Mouse (Mus musculus) pancreas, adult 10 weeks (tissue): ENCODE data around the gene Mfap2. TPM values are rescaled to one million over a fixed set of nuclear protein-coding genes. Genes with fewer than 3 reads are reported as not detected.

Source experiments
- polyA plus RNA-seq: library from polyadenylated mRNA; stranded (reverse); fragments of 350-450 nt; fragmentation: Illumina TruSeq; extraction: RNeasy Lipid Tissue Mini Kit (QIAGEN cat#74804); gene quantifications from one replicate; pipeline ENCODE4 v1.2.3, GENCODE M21; 2015; ENCODE audit warnings: low read depth, low replicate concordance; ENCODE audit not compliant: insufficient read depth

Mfap2 gene
- polyA plus RNA-seq: 9.6 TPM

DNA sequence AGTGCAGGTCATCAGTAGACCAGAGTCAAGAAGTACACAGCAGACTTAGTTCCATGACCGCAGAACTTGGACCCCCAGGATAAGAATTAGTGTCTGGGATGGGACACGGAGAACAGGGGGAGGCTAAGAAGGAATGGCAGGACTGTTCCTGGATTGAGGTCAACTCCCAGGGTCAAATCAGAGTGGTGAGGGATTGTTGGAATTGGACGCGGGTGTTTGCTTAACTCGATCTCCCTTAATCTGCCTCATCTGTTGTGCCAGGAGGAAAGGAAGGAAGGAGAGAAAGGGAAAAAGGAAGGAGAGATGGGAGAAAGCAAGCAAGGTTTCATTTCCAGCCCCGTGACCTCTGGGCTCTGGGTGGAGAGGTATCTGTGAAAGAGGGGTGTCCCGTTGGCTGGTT is at the start of gene Mfap2:
Mfap2 (plus strand) TSS at position 301 of the 400 bp plus-strand sequence.

DNA sequence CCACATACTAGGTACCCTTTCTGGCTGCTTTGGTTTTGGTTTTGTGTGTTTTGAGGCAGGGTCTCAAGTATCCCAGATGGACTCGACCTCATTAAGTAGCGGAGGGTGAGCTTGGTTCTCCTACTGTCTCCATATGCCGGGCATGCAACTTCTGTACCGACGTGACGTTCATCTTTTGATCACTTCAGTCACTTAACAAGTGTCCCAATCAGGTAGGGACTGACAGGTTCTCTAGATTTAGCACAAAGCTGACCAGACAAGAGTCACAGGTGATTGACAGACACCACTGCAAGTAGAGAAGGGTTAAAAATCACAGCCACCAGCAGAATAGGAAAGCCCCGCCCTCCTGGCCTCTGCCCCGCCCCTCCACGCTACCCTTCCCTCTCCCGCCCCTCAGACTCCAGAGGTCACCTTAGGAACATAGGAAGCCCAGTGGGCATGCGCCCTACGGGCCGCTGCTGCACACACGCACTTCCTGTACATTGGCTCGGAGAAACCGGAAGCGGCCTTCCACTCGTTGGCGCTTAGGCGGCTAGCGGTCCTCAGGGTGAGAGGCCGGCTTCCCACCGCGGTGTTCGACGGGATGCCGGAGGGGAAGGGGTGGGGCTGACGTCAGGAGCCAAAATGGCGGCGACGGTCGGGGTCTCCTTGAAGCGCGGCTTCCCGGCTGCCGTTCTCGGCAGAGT is 49.3 kb upstream of the Mfap2 start, which contains the start of gene Sdhb:
Sdhb (plus strand) TSS at position 423 of the 686 bp plus-strand sequence.

DNA sequence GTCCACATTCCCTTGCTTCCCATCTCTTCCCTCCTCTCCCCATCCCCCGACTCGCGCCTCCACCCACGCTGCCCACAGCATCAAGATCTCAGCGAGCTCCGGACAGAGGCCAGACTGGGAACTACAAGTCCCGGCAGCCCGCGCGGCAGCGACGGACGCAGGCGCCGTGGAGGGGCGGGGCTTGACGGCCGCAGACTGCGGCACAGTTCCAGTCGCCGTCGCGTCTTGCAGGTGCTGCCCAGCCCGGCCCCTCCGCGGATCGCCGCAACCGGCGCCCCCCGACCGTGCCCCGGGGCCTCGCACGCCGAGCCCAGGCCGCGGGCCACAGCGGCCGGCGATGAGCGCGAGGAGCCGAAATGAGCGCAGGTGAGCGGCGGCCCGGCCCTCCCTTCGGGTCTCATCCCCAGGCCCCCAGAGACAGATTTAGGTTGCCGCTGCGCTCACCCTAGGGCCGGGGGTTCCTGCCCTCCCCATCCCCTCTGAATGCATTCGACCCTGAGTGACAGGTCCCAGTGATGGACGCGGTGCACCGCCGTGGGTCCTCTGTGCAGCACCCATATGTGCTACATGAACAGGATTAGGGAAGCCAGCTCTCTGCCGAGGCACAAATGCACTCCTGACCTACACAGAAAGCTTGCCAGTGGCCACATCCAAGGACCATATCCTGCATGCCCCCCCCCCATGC is 23.4 kb upstream of the Mfap2 start, which contains the start of gene Atp13a2:
Atp13a2 (plus strand) TSS at position 163 of the 685 bp plus-strand sequence.

DNA sequence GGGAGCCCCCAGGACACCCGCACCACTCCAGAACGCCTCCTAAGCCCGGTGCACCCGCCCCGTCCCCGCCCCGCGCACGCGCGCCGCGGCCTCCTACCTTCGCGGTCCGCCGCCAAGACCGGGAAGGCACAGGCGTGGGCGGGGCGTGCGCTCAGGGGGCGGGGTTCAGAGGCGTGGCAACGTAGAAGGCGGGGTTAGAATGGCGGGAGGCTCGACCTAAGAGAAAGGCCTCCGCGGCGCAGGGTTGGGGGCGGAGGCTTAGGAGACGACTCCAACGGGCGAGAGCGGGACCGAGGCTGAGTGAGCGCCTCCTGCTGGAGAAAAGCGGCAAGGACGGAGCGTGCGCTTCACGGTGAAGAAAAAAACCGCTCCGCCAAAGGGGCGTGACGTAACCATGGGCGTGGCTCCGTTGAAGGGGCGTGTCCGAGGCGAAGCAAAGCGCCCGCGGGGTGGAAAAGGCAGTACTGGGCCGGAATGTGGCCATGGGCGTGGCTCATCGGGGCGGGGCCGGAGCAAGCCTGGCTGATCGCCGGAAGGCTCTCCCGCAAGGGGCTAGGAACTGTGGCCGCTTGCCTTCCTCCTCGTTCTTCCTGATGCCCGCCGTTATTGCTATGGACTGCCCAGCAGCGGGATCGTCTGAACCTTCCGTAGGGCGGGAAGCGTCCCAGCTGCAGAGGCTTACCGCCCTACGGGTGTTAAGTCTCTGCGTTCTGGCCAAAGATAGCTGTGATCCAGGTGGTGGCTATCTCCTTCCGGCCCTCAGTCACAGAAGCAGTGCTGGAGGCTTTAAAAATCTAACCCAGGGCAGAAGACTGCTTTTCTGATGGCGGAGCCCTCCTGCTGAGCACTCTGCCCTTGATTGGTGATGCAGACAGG is 50.4 kb downstream of the Mfap2 start, which contains the start of gene Crocc:
Crocc (minus strand) TSS at position 125 of the 876 bp plus-strand sequence.

Other genes starting within 250 kb of the Mfap2 start
- 1.5 TPM for gene Padi4, start 236.2 kb upstream of the Mfap2 start, polyA plus RNA-seq
- gene Padi3, start 199.8 kb upstream of the Mfap2 start, polyA plus RNA-seq: not detected
- not detected for gene Padi1, start 164.6 kb upstream of the Mfap2 start, polyA plus RNA-seq
- gene Padi2, start 104.1 kb upstream of the Mfap2 start, polyA plus RNA-seq: 3.6 TPM
- 36.6 TPM for gene Sdhb, start 49.2 kb upstream of the Mfap2 start, polyA plus RNA-seq
- 37.3 TPM for gene Atp13a2, start 23.5 kb upstream of the Mfap2 start, polyA plus RNA-seq
- 5.2 TPM for gene Crocc, start 50.1 kb downstream of the Mfap2 start, polyA plus RNA-seq
- gene Necap2, start 67.9 kb downstream of the Mfap2 start, polyA plus RNA-seq: 17.8 TPM
- gene Spata21, start 77.9 kb downstream of the Mfap2 start, polyA plus RNA-seq: not detected
- 9.8 TPM for gene Szrd1, start 129.4 kb downstream of the Mfap2 start, polyA plus RNA-seq
- 2.8 TPM for gene Fbxo42, start 137.5 kb downstream of the Mfap2 start, polyA plus RNA-seq
- gene Rsg1, start 203.5 kb downstream of the Mfap2 start, polyA plus RNA-seq: not detected
- gene Arhgef19, start 229.1 kb downstream of the Mfap2 start, polyA plus RNA-seq: 9.7 TPM